Mouse (Mus musculus): ENCODE measurements around the gene Galr2. TPM values are rescaled to one million over a fixed set of nuclear protein-coding genes. Genes with fewer than 3 reads are reported as not detected.

Gene Galr2
- polyA plus RNA-seq, 1 experiment from 2014 or later = 0.25 TPM

DNA sequence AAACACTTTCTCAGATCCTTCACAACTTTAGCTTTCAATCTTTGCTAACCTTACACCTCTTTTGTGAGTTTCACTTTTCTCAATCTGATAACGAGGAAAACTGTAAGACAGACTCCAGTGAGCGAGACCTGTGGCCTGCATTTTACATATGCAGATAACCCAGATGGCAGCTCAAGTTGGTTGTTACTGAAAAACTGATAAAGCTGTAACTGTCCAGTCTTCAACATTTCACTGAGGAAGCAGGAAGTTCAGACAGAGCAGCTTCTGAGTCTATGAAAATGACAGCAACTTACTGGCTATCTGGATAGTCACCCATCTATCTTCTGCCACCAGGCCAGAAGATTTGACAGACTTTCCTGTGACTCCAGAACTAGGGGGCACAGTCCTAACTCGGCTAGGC, 28.9 kb downstream of the Galr2 start:
- H3K4me2 ChIP-seq (ENCODE audit: low read depth, low read length) = no peak overlapping the region
- H3K4me3 ChIP-seq (ENCODE audit: low read length) = no peak overlapping the region
- peaks cover 4% of the 10 kb centered on the region for H3K36me3 ChIP-seq (ENCODE audit: control insufficient read depth, insufficient read depth, low read length)
- no peaks in the 10 kb centered on the region for H3K27me3 ChIP-seq (ENCODE audit: control insufficient read depth, insufficient read depth, low read depth, low read length)
- H3K9me3 ChIP-seq (ENCODE audit: control insufficient read depth, low read length) = no peaks in the 10 kb centered on the region
- 71% methylated on average over 3 of the region's 3 CpGs for WGBS
- H3K27ac ChIP-seq (ENCODE audit: low read length) = no peak overlapping the region
- H3K9ac ChIP-seq (ENCODE audit: low read length) = no peak overlapping the region
- ATAC-seq (ENCODE audit: low read depth) = no peak
- peaks cover 4% of the 10 kb centered on the region for H3K4me1 ChIP-seq (replicated peaks; ENCODE audit: control insufficient read depth, insufficient read depth, low read length)

- Histone ChIP-seq H3K9me3 (ENCODE audit: control insufficient read depth, low read length) (no peaks in the 10 kb centered on the region), H3K27ac (ENCODE audit: low read length) (no peak overlapping the region), H3K4me1 (replicated peaks; ENCODE audit: control insufficient read depth, insufficient read depth, low read length) (no peaks in the 10 kb centered on the region; the same call in 1 of the 2 replicates), H3K36me3 (ENCODE audit: control insufficient read depth, insufficient read depth, low read length) (no peaks in the 10 kb centered on the region), H3K4me3 (ENCODE audit: low read length) (no peak overlapping the region), H3K4me2 (ENCODE audit: low read depth, low read length) (no peak overlapping the region), H3K27me3 (ENCODE audit: control insufficient read depth, insufficient read depth, low read depth, low read length) (no peaks in the 10 kb centered on the region), H3K9ac (ENCODE audit: low read length) (no peak overlapping the region)
- WGBS = 28% methylated on average over 8 of the region's 8 CpGs
- ATAC-seq (ENCODE audit: low read depth) = peak; percentile 64
Observed at GRCm38 (mm10) chr11:116311169-116311568, 30.4 kb downstream of the Galr2 start.

DNA sequence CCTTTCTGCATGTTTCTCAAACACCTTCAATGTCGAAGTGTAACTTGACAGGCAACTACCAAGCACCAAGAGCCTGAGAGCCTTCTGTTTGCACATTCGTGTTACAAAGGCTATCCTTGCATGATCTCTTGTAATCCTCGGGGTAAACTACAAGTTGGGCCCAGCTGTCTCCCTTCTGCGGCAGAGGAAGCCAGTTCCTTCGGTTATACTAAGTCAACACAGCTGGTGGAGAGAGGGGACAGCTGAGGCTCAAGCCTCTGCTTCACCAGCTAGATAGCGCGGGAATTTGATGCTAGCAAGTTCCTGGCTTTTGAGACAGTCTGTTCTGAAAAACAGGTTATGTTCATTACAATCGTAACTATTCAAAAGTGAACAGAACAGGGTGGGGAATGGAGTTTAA, 31.6 kb downstream of the Galr2 start:
- peak; percentile 52 for ATAC-seq (ENCODE audit: low read depth)
- 17% methylated on average over 8 of the region's 8 CpGs for WGBS
- Histone ChIP-seq H3K9ac (ENCODE audit: low read length) (no peak overlapping the region), H3K27me3 (ENCODE audit: control insufficient read depth, insufficient read depth, low read depth, low read length) (no peaks in the 10 kb centered on the region), H3K4me3 (ENCODE audit: low read length) (no peak overlapping the region), H3K27ac (ENCODE audit: low read length) (no peak overlapping the region), H3K4me1 (replicated peaks; ENCODE audit: control insufficient read depth, insufficient read depth, low read length) (no peaks in the 10 kb centered on the region; the same call in 1 of the 2 replicates), H3K4me2 (ENCODE audit: low read depth, low read length) (no peak overlapping the region), H3K9me3 (ENCODE audit: control insufficient read depth, low read length) (no peaks in the 10 kb centered on the region), H3K36me3 (ENCODE audit: control insufficient read depth, insufficient read depth, low read length) (no peaks in the 10 kb centered on the region)

GRCm38 (mm10) chr11:116318719-116319659, 38.2 kb downstream of the Galr2 start:
- H3K9me3 ChIP-seq (ENCODE audit: control insufficient read depth, low read length) = no peaks in the 10 kb centered on the region
- peak overlapping the region; percentile 53 for H3K4me3 ChIP-seq (ENCODE audit: low read length)
- peak; percentile 89 for ATAC-seq (ENCODE audit: low read depth)
- no peaks in the 10 kb centered on the region for H3K36me3 ChIP-seq (ENCODE audit: control insufficient read depth, insufficient read depth, low read length)
- H3K4me2 ChIP-seq (ENCODE audit: low read depth, low read length) = peak overlapping the region; percentile 96
- WGBS = 2% methylated on average over 41 of the region's 41 CpGs
- no peaks in the 10 kb centered on the region for H3K27me3 ChIP-seq (ENCODE audit: control insufficient read depth, insufficient read depth, low read depth, low read length)
- H3K9ac ChIP-seq (ENCODE audit: low read length) = peak overlapping the region; percentile 78
- peaks cover 6% of the 10 kb centered on the region for H3K4me1 ChIP-seq (replicated peaks; ENCODE audit: control insufficient read depth, insufficient read depth, low read length)
- no peak overlapping the region for H3K27ac ChIP-seq (ENCODE audit: low read length)

DNA sequence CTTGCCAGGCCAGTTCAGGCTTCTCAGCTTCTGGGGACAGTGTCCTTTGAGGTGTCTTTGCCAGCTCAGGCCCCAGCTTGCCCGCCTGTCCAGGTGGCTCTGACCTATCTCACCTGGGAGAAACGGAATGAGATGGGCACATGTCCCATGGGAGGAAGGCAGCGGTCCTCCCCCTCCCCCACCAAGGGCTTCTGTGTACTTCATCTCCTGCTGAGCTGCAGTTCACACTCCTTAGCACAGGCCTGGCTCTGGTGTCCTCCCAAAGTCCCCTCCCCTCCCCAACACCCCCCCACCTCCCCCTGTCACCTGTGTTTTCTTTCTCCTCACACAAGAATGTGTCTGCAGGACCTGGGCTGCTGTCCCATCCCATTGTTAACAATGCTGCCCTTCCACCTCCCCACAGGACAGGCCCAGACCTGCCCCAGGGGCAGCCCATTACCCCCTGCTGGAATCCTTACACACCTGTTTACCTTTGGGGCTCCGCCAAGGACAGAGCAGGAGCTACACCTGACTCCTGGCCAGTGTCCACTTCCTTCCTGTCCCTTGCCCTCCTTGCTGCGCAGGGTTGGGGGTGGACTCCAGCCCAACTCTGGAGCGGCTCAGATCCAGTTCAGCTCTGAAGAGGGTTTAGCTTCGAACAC, 46.3 kb downstream of the Galr2 start:
- 56% methylated on average over 7 of the region's 7 CpGs for WGBS
- Histone ChIP-seq H3K4me2 (ENCODE audit: low read depth, low read length) (no peak overlapping the region), H3K4me1 (replicated peaks; ENCODE audit: control insufficient read depth, insufficient read depth, low read length) (peaks cover 9% of the 10 kb centered on the region), H3K27me3 (ENCODE audit: control insufficient read depth, insufficient read depth, low read depth, low read length) (no peaks in the 10 kb centered on the region), H3K36me3 (ENCODE audit: control insufficient read depth, insufficient read depth, low read length) (no peaks in the 10 kb centered on the region), H3K4me3 (ENCODE audit: low read length) (no peak overlapping the region), H3K9ac (ENCODE audit: low read length) (no peak overlapping the region), H3K9me3 (ENCODE audit: control insufficient read depth, low read length) (no peaks in the 10 kb centered on the region), H3K27ac (ENCODE audit: low read length) (no peak overlapping the region)
- no peak; the same call in 1 of the 2 replicates for ATAC-seq (ENCODE audit: low read depth)

DNA sequence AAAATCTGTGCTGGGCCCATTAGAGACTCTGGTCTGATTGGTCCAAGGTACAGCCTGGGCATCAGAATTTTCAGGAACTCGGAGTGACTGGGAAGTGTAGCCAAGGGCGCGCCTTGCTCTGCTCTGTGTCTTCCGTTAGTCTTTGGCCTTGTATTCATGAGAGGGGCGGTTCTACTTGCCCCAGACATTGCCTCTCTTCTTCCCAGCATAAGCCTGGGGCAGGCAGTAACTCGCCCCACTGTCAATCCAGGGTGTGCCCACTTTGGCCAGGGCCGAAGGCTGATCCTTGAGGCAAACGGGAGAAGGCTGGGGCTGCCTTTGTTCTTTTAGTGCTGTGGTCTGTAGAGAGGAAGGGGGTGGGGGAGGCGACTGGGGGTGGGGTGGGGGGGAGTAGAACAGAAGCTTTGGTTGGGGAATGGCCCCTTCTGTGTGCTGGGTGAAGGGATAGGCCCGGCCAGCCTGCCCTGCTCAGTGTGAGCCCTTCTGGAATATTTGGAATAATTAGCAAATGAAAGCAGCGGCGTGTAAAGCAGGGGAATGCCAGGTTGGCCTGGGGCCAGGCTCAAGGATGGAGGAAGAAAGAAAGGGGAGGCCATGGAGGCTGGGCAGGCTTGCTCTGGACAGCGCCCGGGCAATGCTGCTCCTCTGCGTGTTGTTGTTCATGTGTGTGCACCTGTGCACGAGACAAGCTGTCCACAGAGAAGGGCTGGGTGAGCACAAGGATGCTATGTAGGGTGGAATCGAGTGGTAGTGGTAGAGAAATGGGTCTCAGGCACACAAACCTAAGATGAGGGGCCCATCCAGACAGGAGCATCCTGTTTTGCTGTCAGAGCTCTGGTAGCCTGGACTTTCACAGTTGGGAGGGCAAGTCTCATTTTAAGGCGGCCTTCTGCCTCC, 48.8 kb downstream of the Galr2 start:
- peak; percentile 44 for ATAC-seq (ENCODE audit: low read depth)
- Histone ChIP-seq H3K9me3 (ENCODE audit: control insufficient read depth, low read length) (no peaks in the 10 kb centered on the region), H3K27me3 (ENCODE audit: control insufficient read depth, insufficient read depth, low read depth, low read length) (peaks cover 19% of the 10 kb centered on the region), H3K4me2 (ENCODE audit: low read depth, low read length) (no peak overlapping the region), H3K9ac (ENCODE audit: low read length) (no peak overlapping the region), H3K27ac (ENCODE audit: low read length) (no peak overlapping the region), H3K36me3 (ENCODE audit: control insufficient read depth, insufficient read depth, low read length) (no peaks in the 10 kb centered on the region), H3K4me1 (replicated peaks; ENCODE audit: control insufficient read depth, insufficient read depth, low read length) (peaks cover 21% of the 10 kb centered on the region), H3K4me3 (ENCODE audit: low read length) (no peak overlapping the region)
- 46% methylated on average over 18 of the region's 18 CpGs for WGBS

GRCm38 (mm10) chr11:116330211-116330518, 49.4 kb downstream of the Galr2 start:
- Histone ChIP-seq H3K27me3 (ENCODE audit: control insufficient read depth, insufficient read depth, low read depth, low read length) (peaks cover 25% of the 10 kb centered on the region), H3K9ac (ENCODE audit: low read length) (no peak overlapping the region), H3K4me2 (ENCODE audit: low read depth, low read length) (no peak overlapping the region), H3K9me3 (ENCODE audit: control insufficient read depth, low read length) (no peaks in the 10 kb centered on the region), H3K36me3 (ENCODE audit: control insufficient read depth, insufficient read depth, low read length) (no peaks in the 10 kb centered on the region), H3K27ac (ENCODE audit: low read length) (no peak overlapping the region), H3K4me3 (ENCODE audit: low read length) (no peak overlapping the region), H3K4me1 (replicated peaks; ENCODE audit: control insufficient read depth, insufficient read depth, low read length) (peaks cover 27% of the 10 kb centered on the region)
- ATAC-seq (ENCODE audit: low read depth) = no peak
- 65% methylated on average over 7 of the region's 7 CpGs for WGBS

- no peak for ATAC-seq (ENCODE audit: low read depth)
- 0 out of 2 replicates have a peak overlapping the region, but pooled peaks have one; percentile 15 for H3K9ac ChIP-seq (ENCODE audit: low read length)
- peaks cover 25% of the 10 kb centered on the region for H3K27me3 ChIP-seq (ENCODE audit: control insufficient read depth, insufficient read depth, low read depth, low read length)
- H3K9me3 ChIP-seq (ENCODE audit: control insufficient read depth, low read length) = no peaks in the 10 kb centered on the region
- no peak overlapping the region for H3K27ac ChIP-seq (ENCODE audit: low read length)
- peaks cover 38% of the 10 kb centered on the region for H3K4me1 ChIP-seq (replicated peaks; ENCODE audit: control insufficient read depth, insufficient read depth, low read length)
- no peaks in the 10 kb centered on the region for H3K36me3 ChIP-seq (ENCODE audit: control insufficient read depth, insufficient read depth, low read length)
- H3K4me3 ChIP-seq (ENCODE audit: low read length) = no peak overlapping the region
- whole genome bisulfite sequencing = 42% methylated on average over 18 of the region's 19 CpGs
- H3K4me2 ChIP-seq (ENCODE audit: low read depth, low read length) = no peak overlapping the region
Observed at GRCm38 (mm10) chr11:116332232-116332982, 51.7 kb downstream of the Galr2 start.
